ENCODE assay signal across 26 mouse cellular contexts in the genomic region with DNA sequence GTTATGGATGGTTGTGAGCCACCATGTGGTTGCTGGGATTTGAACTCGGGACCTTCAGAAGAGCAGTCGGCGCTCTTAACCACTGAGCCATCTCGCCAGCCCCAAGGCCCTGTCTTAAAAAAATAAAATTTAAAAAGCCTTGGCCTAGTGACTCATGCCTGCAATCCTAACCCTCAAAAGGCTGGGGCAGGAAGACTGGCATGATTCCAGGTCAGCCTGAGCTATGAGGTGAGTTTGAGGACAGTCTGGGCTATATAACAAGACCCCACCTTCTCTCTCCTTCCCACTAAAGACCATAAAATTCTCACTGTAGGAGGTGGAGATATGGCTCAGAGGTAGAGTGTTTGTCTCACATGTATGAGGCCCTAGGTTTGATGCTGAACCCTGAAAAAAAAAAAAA. TPM values are rescaled to one million over a fixed set of nuclear protein-coding genes. Genes with fewer than 3 reads are reported as not detected.
DNase-seq lines count a peak whose midpoint lies in the region; ATAC-seq lines count a peak whose summit lies in the region.
"Had no signal": no experiment of that assay in that cellular context is flagged by ENCODE, and none has a peak within 500 bp of the region (broad histone marks: within the 10 kb centered on the region; RNA-seq: fewer than 3 reads in every experiment).

No protein-coding gene starts in this region.

- H3K27me3 ChIP-seq in intestine, embryonic 14.5 days (replicated peaks; ENCODE audit: control insufficient read depth, insufficient read depth, low read length), result no peaks in the 10 kb centered on the region
- H3K27me3 ChIP-seq: forebrain, embryonic 15.5 days; heart, embryonic 12.5 days; hindbrain, embryonic 15.5 days; lung, embryonic 15.5 days; neural tube, embryonic 13.5 days; stomach, embryonic 15.5 days had no signal

- no peak overlapping the region for H3K27ac ChIP-seq in intestine, embryonic 14.5 days (ENCODE audit: low read depth)
- H3K27ac ChIP-seq: forebrain, embryonic 15.5 days; gastrocnemius, adult 2 months; heart, adult 2 months; hindbrain, embryonic 10.5 days; hindbrain, embryonic 15.5 days; lung, embryonic 15.5 days; midbrain, embryonic 10.5 days; neural tube, embryonic 13.5 days; stomach, embryonic 15.5 days had no signal

- no peaks in the 10 kb centered on the region for H3K9me3 ChIP-seq in intestine, embryonic 14.5 days (ENCODE audit: control insufficient read depth, low read length)
- H3K9me3 ChIP-seq: forebrain, embryonic 15.5 days; heart, embryonic 12.5 days; hindbrain, embryonic 10.5 days; hindbrain, embryonic 15.5 days; lung, embryonic 15.5 days; midbrain, embryonic 10.5 days; neural tube, embryonic 13.5 days; stomach, embryonic 15.5 days had no signal

- ATAC-seq in intestine, embryonic 14.5 days (replicated peaks; ENCODE audit: low FRiP score, low TSS enrichment, low read depth), result peak; percentile 77
- ATAC-seq: CD4-positive, CD25-positive, alpha-beta regulatory T cell, adult 4 months; forebrain, embryonic 15.5 days had no signal

- no peaks in the 10 kb centered on the region for H3K4me1 ChIP-seq in intestine, embryonic 14.5 days (replicated peaks; ENCODE audit: control insufficient read depth, insufficient read depth, low read length)
- H3K4me1 ChIP-seq: forebrain, embryonic 15.5 days; hindbrain, embryonic 15.5 days; neural tube, embryonic 13.5 days; stomach, embryonic 15.5 days had no signal

- H3K36me3 ChIP-seq in intestine, embryonic 14.5 days (ENCODE audit: control insufficient read depth, insufficient read depth, low read length), result no peaks in the 10 kb centered on the region
- H3K36me3 ChIP-seq: forebrain, embryonic 15.5 days; heart, embryonic 12.5 days; hindbrain, embryonic 10.5 days; hindbrain, embryonic 15.5 days; lung, embryonic 15.5 days; midbrain, embryonic 10.5 days; neural tube, embryonic 13.5 days; stomach, embryonic 15.5 days had no signal

- H3K4me3 ChIP-seq in intestine, embryonic 14.5 days (ENCODE audit: low read depth, low read length), result no peak overlapping the region
- H3K4me3 ChIP-seq: forebrain, embryonic 15.5 days; gastrocnemius, adult 2 months; heart, adult 2 months; heart, embryonic 12.5 days; hindbrain, embryonic 10.5 days; hindbrain, embryonic 15.5 days; lung, embryonic 15.5 days; midbrain, embryonic 10.5 days; neural tube, embryonic 13.5 days; stomach, embryonic 15.5 days had no signal

- 88% methylated on average over 4 of the region's 4 CpGs for WGBS in intestine, embryonic 14.5 days

- DNase-seq in adrenal gland, adult (ENCODE audit: inconsistent age in 2 of 2, low spot score in 1 of 2), result peak; percentile 62 to 84
- no peak for DNase-seq in adrenal gland, postnatal 4 days (ENCODE audit: low spot score in 2 of 2)
- peak; percentile 76 for DNase-seq in 416B (ENCODE audit: low read depth)
- peak; percentile 50 for DNase-seq in adrenal gland, adult 8-10 months
- no peak for DNase-seq in intestine, embryonic 14.5 days (ENCODE audit: low spot score)
- no peak for DNase-seq in spleen, adult 18-20 months
- no peak for DNase-seq in spleen, postnatal 36 days (ENCODE audit: low spot score in 2 of 2)
- DNase-seq in adipocyte (ENCODE audit: low spot score), result no peak
- DNase-seq: cerebellum, adult 9-10 months; cerebellum, postnatal 36 days; gastrocnemius, adult 2 months; gastrocnemius, postnatal 36 days; heart, adult 2 months; kidney, adult 11 months; kidney, postnatal 14 days; layer of hippocampus, adult 9-11 months; liver had no signal

- H3K9ac ChIP-seq in intestine, embryonic 14.5 days (ENCODE audit: low read length), result no peak overlapping the region
- H3K9ac ChIP-seq: forebrain, embryonic 15.5 days; heart, embryonic 12.5 days; hindbrain, embryonic 15.5 days; lung, embryonic 15.5 days; neural tube, embryonic 13.5 days; stomach, embryonic 15.5 days had no signal

- no peak overlapping the region for H3K4me2 ChIP-seq in intestine, embryonic 14.5 days (ENCODE audit: low read length)
- H3K4me2 ChIP-seq: forebrain, embryonic 15.5 days; heart, embryonic 12.5 days; hindbrain, embryonic 15.5 days; lung, embryonic 15.5 days; neural tube, embryonic 13.5 days; stomach, embryonic 15.5 days had no signal

RNA-seq across cellular contexts. Expression of a gene that starts 12.0 kb away (rescaled TPM):
- total RNA-seq in adrenal gland, postnatal 4 days (2021), result 10 to 100 TPM; 25.6 to 27.1 TPM
- 10 to 100 TPM; 27.2 to 34.2 (median 32.0) TPM for total RNA-seq in adrenal gland, adult 8-10 months (2022)
- 8.1 and 8.4 TPM in 2 replicates for polyA plus RNA-seq in intestine, embryonic 14.5 days (2014; fragmentation: Nextera tagmentation; extraction: Ambion mirVana)

Comparison
In these comparisons a context has a peak if more than half of its experiments do, and no peak if none do; other contexts are left out.
1. DNase-seq: peak in adrenal gland, adult (2 of 2), 416B (single experiment) and adrenal gland, adult 8-10 months (single experiment); none in adrenal gland, postnatal 4 days (0 of 2), intestine, embryonic 14.5 days (single experiment), spleen, adult 18-20 months (0 of 2), spleen, postnatal 36 days (0 of 2) and adipocyte (single experiment).